Mouse (Mus musculus) heart, adult 2 months (tissue): ENCODE data around the gene Triap1. TPM values are rescaled to one million over a fixed set of nuclear protein-coding genes. Genes with fewer than 3 reads are reported as not detected.

Experiments used
- DNase-seq, 2 experiments: peaks; one replicate each; pipeline ENCODE4 v3.0.0; 2021
- H3K27ac ChIP-seq: fragments of 200-600 bp; 2 replicates; pipeline ENCODE4 v1.8.1; 2022
- H3K27me3 ChIP-seq: fragments of 200-500 bp; 2 replicates; pipeline ENCODE4 v1.6.1; 2012; ENCODE audit warnings: mild to moderate bottlenecking, low read length, inconsistent platforms, mixed read lengths; ENCODE audit not compliant: control insufficient read depth, insufficient read depth
- H3K36me3 ChIP-seq: fragments of 200-500 bp; 2 replicates; pipeline ENCODE4 v1.6.1; 2012; ENCODE audit warnings: low read length, inconsistent platforms; ENCODE audit not compliant: control insufficient read depth, insufficient read depth
- H3K4me1 ChIP-seq: fragments of 200-500 bp; 2 replicates; pipeline ENCODE4 v1.6.1; 2011; ENCODE audit warnings: low read length; ENCODE audit not compliant: control insufficient read depth, insufficient read depth
- H3K4me3 ChIP-seq: fragments of 200-600 bp; 2 replicates; pipeline ENCODE4 v1.8.1; 2022
- H3K79me2 ChIP-seq: fragments of 200-500 bp; replicated peaks from 2 replicates; pipeline ENCODE4 v1.6.1; 2012; ENCODE audit warnings: mild to moderate bottlenecking, inconsistent platforms, low read length, moderate library complexity, mixed read lengths; ENCODE audit not compliant: control insufficient read depth, insufficient read depth
- H3K9ac ChIP-seq: fragments of 200-500 bp; 2 replicates; pipeline ENCODE4 v1.6.1; 2012; ENCODE audit warnings: low read depth, mild to moderate bottlenecking, control low read depth, inconsistent platforms, low read length, mixed read lengths
- CTCF ChIP-seq: fragments of 200-600 bp; IDR thresholded peaks from 2 replicates; pipeline ENCODE4 v1.8.1; 2022; ENCODE audit warnings: antibody characterized with exemption, mild to moderate bottlenecking, moderate library complexity
- EP300 ChIP-seq: fragments of 200-500 bp; IDR thresholded peaks from 2 replicates; pipeline ENCODE4 v1.6.1; 2011; ENCODE audit warnings: low read depth, low read length, control low read depth; ENCODE audit not compliant: insufficient read depth
- POLR2A ChIP-seq: fragments of 200-500 bp; IDR thresholded peaks from 2 replicates; pipeline ENCODE4 v1.6.1; 2011; ENCODE audit warnings: mild to moderate bottlenecking, low read depth, low read length, control low read depth; ENCODE audit not compliant: insufficient read depth
- WGBS: fragments of 180-500 bp; shearing (Covaris S2); methylation state at CpG from one replicate; pipeline ENCODE4 v1.1.7; 2018; 5-methylcytosine and 5-hydroxymethylcytosine counted together
- intact Hi-C: fragments of 180-260 bp; cut with DNase I; formaldehyde crosslinking; loops from one replicate; pipeline ENCODE4 v1.15.1; 2025
- polyA plus RNA-seq: library from polyadenylated mRNA; depleted of rRNA; stranded (reverse); fragments of >200 nt; gene quantifications from 2 replicates; pipeline ENCODE4 v1.2.3, GENCODE M21; 2012
- total RNA-seq, 2 experiments: library from RNA; stranded (reverse); gene quantifications; 2 replicates each; pipeline ENCODE4 v1.2.3; 2021

Gene Triap1
- total and polyA plus RNA-seq, 3 experiments, result 13.9 to 24.3 (median 21.8) TPM

DNA sequence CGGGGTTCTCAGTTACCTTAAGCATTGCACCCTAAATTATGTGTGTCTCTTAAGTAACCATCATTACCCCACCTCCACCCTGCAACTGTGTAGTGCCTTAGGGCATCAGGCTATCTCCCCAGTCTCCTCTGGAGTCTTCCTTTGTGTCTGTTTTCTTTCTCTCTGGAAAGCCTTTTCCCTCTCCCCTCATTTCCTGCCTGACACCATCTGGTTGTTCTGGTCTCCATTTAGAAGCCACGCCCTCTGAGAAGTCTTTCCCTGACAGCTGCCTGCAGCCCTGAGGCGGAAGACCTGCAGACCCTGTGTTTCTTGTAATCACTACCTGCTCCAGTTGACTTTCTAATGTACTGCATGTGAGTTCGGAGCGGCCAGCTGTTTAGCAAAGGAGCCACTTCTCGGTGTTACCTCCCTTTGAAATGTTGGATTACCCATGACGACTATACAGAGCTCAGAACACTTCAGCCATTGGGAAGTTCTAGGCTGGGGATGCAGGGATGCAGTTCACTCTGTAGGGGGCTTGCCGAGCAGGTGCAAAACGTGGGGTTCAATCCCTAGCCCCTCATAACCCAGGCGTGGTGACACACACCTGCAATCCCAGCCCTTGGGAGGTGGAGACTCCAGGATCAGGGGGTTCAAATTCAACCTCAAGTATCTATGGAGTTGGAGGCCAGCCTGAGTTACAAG lies 23.2 kb upstream of the Triap1 start:
- Histone ChIP-seq H3K27ac (no peak overlapping the region), H3K9ac (no peak overlapping the region)
- TF ChIP-seq POLR2A (no peak), CTCF (no peak), EP300 (no peak)

DNA sequence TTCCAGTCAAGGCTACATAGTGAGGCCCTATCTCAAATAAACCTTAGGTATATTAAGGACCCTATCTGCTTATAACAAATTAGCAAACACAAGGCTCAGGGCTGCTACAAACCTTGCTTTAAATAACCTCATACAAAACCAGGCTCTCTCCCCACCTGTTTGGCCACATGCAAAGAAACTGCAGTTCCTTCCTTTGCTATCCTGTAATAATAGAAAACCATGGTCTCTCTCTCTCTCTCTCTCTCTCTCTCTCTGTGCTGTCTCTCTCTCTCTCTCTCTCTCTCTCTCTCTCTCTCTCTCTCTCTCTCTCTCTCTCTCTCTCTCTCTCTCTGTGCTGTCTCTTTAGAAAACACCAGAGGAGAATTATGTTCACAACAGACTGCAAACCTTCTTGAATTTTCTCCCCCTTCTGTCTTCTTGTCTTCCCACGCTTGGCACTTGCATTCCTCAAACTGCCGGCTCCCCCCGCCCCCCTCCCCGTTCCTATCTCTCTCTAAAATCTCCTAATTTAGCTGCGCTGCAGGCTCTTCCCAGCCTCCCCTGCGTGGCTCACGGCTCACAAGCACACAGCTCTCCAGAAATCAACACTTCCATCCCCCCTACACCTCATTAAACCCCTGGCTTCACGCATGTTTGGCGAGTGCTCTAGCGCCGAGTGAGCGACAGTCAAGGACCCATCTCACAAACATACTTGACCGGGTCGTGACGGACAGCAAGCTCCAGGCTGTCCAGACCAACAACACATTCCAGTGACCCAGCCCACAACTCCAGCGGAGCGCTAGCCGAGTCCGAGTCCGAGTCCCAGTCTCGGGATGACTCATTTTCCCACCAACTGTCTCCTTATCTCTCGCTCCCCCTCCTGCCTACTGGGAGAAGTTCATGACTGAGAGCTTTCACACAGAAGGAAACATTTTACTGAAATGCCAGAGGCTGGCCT lies 21.8 kb upstream of the Triap1 start:
- intact Hi-C loops, result loop anchor here (2.0 kb wide), 1 partner anchor 18 kb away; the partner anchor contains the start of gene Dynll1
- Histone ChIP-seq H3K4me1 (no peaks in the 10 kb centered on the region), H3K4me3 (peak overlapping the region; percentile 53), H3K79me2 (no peaks in the 10 kb centered on the region), H3K27me3 (no peaks in the 10 kb centered on the region), H3K27ac (peak overlapping the region; percentile 68), H3K36me3 (no peaks in the 10 kb centered on the region), H3K9ac (peak overlapping the region; percentile 12)
- peak; percentile 75 to 81 for DNase-seq
- WGBS, result 1% methylated on average over 22 of the region's 22 CpGs
- TF ChIP-seq EP300 (0 out of 2 replicates have a peak, but pooled peaks have one; percentile 40), CTCF (peak; percentile 69), POLR2A (peak; percentile 49; the same call in 1 of the 2 replicates)

More for the DNA sequence above, 23.2 kb upstream of the Triap1 start:
- WGBS, result 32% methylated on average over 10 of the region's 10 CpGs
- Histone ChIP-seq H3K4me1 (no peaks in the 10 kb centered on the region), H3K27me3 (no peaks in the 10 kb centered on the region), H3K36me3 (no peaks in the 10 kb centered on the region), H3K4me3 (no peak overlapping the region), H3K79me2 (no peaks in the 10 kb centered on the region)
- no peak for DNase-seq
- intact Hi-C loops, result loop anchor here (2.0 kb wide), 1 partner anchor 17 kb away; the partner anchor contains the start of gene Dynll1

DNA sequence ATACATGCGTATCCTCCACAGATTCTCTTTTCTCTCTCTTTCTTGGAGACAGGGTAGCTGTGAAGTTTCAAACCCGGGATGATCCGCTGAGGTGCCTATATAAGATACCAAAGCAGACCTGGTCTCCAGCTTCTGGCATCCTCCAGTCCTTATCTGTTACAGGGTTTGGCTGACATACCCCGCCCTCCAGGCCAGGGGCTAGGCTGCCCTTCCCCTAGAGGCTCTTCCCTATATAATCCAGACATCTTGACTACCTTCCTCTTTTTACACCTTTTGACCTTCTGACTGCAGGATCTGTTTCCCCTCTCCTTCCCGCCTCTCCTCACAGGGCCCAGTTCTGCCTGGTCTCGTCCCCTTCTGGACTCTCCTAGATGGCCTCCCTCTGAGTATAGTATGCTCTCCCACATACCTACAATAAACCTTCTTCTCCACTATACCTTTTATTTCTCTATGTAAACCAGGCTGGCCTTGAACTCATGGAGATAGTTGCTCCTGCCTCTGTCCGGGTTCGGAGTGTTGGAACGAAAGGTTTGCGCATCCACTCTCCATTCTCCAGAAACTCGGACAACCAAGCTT lies 14.7 kb upstream of the Triap1 start:
- intact Hi-C loops, result loop anchor here (2.0 kb wide), 2 partner anchors 26 to 54 kb away; partner anchors contain the start of genes Dynll1 and Rnf10
- 12% methylated on average over 11 of the region's 11 CpGs for WGBS
- no peaks in the 10 kb centered on the region for H3K36me3 ChIP-seq

DNA sequence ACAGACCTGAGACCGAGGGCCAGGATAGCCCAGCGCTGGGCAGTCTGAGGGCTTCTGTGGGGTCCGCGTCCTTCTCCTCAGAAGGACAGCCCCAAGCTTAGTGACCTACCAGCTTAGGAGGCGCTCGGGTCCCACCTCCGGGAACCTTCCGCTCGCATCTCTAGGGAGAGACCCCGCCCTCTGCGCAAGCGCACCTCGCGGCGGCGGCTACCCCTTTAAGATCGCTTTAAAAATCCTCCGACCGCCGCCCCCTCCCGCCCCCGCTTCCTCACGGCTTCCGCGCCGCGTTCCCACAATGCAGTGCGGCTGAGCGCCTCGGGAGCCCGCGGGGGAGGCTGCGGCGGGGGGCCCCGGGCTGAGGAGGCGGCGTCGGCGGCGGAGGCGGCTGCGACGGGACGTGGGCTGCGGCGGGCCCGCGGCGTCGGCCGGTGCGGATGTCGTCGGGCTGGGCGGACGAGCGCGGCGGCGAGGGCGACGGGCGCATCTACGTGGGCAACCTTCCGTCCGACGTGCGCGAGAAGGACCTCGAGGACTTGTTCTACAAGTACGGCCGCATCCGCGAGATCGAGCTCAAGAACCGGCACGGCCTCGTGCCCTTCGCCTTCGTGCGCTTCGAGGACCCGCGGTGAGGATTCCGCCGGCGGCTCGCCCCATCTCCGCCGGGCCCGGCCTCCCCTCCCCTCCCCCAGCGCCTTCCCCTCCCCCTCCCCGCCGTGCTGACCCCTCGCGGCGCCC lies 14.0 kb upstream of the Triap1 start, which contains the start of gene Srsf9:
TSS of gene Srsf9 (plus strand) at position 303 of the 735 bp plus-strand sequence.
- Histone ChIP-seq H3K36me3 (no peaks in the 10 kb centered on the region), H3K4me3 (peak within 1 kb of the TSS; percentile 98), H3K4me1 (peaks cover 3% of the 10 kb centered on the region; the same call in 1 of the 2 replicates), H3K27ac (peak within 1 kb of the TSS; percentile 80), H3K27me3 (no peaks in the 10 kb centered on the region), H3K9ac (peak within 1 kb of the TSS; percentile 87), H3K79me2 (no peaks in the 10 kb centered on the region)
- peak; percentile 94 for TF ChIP-seq POLR2A
- TF ChIP-seq CTCF, result no peak
- WGBS, result under 1% methylated on average over 87 of the region's 97 CpGs
- DNase-seq, result peak; percentile 97 to 98
- intact Hi-C loops, result loop anchor here (1.0 to 2.0 kb wide), 3 partner anchors 13 to 54 kb away; partner anchors contain the start of genes Dynll1 and Rnf10

More for the DNA sequence above, 14.7 kb upstream of the Triap1 start:
- TF ChIP-seq CTCF, result no peak
- no peak for TF ChIP-seq POLR2A
- no peak for TF ChIP-seq EP300
- Histone ChIP-seq H3K79me2 (no peaks in the 10 kb centered on the region), H3K4me3 (peak overlapping the region; percentile 98), H3K27ac (peak overlapping the region; percentile 80), H3K9ac (peak overlapping the region; percentile 80), H3K4me1 (peaks cover 3% of the 10 kb centered on the region; the same call in 1 of the 2 replicates), H3K27me3 (no peaks in the 10 kb centered on the region)
- DNase-seq, result peak in 1 of 2 experiments; percentile 21
